Mouse (Mus musculus) intestine, embryonic 15.5 days (tissue): Measurements from ENCODE around the gene Slc30a3. TPM values are rescaled to one million over a fixed set of nuclear protein-coding genes. Genes with fewer than 3 reads are reported as not detected.
A peak's percentile ranks its signal among the peaks of the same experiment; 100 is the strongest.

Experiments used
- ATAC-seq: fragments of 200-750 bp; cut with Nextera tagmentation; 2 replicates; pipeline ENCODE4 v1.8.0; 2017; ENCODE audit warnings: moderate TSS enrichment, moderate library complexity
- H3K27ac ChIP-seq: fragments of 300-500 bp; sonication (generic); 2 replicates; pipeline ENCODE4 v1.5.1; 2015; ENCODE audit warnings: mild to moderate bottlenecking, inconsistent platforms
- H3K27me3 ChIP-seq: fragments of 300-500 bp; sonication (generic); replicated peaks from 2 replicates; pipeline ENCODE4 v1.6.1; 2015; ENCODE audit warnings: inconsistent platforms
- H3K36me3 ChIP-seq: fragments of 300-500 bp; sonication (generic); 2 replicates; pipeline ENCODE4 v1.6.1; 2015; ENCODE audit warnings: inconsistent platforms
- H3K4me1 ChIP-seq: fragments of 300-500 bp; sonication (generic); replicated peaks from 2 replicates; pipeline ENCODE4 v1.6.1; 2015; ENCODE audit warnings: inconsistent platforms
- H3K4me2 ChIP-seq: fragments of 300-500 bp; sonication (generic); replicated peaks from 2 replicates; pipeline ENCODE4 v1.6.1; 2015; ENCODE audit warnings: mild to moderate bottlenecking, inconsistent platforms
- H3K4me3 ChIP-seq: fragments of 300-500 bp; sonication (generic); replicated peaks from 2 replicates; pipeline ENCODE4 v1.5.1; 2015; ENCODE audit warnings: inconsistent platforms
- H3K9ac ChIP-seq: fragments of 300-500 bp; sonication (generic); 2 replicates; pipeline ENCODE4 v1.6.1; 2015; ENCODE audit warnings: inconsistent platforms
- H3K9me3 ChIP-seq: fragments of 300-500 bp; sonication (generic); 2 replicates; pipeline ENCODE4 v1.6.1; 2016; ENCODE audit warnings: inconsistent platforms
- WGBS: fragments of 180-500 bp; shearing (Covaris S2); methylation state at CpG from one replicate; pipeline ENCODE4 v1.1.7; 2015; 5-methylcytosine and 5-hydroxymethylcytosine counted together
- polyA plus RNA-seq: library from polyadenylated mRNA; unstranded; fragments of >200 nt; fragmentation: Nextera tagmentation; extraction: Ambion mirVana; gene quantifications from 2 replicates; pipeline ENCODE4 v1.2.1, GENCODE M21; 2015

Slc30a3 gene
- 0.26 and 0.34 TPM in 2 replicates for polyA plus RNA-seq

- Histone ChIP-seq H3K9me3 (no peaks in the 10 kb centered on the region), H3K4me2 (no peak within 1 kb of the TSS), H3K27me3 (no peaks in the 10 kb centered on the region), H3K27ac (no peak within 1 kb of the TSS), H3K9ac (no peak within 1 kb of the TSS), H3K4me1 (no peaks in the 10 kb centered on the region), H3K4me3 (no peak within 1 kb of the TSS), H3K36me3 (no peaks in the 10 kb centered on the region)
- 91% methylated on average over 18 of the region's 18 CpGs for WGBS
- no peak for ATAC-seq
Observed at GRCm38 (mm10) chr5:31108000-31108490, at the start of gene Slc30a3. Gene Slc30a3, minus strand, starts transcription at chr5:31108237.

- Histone ChIP-seq H3K27me3 (no peaks in the 10 kb centered on the region), H3K4me3 (peak within 1 kb of the TSS; percentile 74), H3K4me2 (peak within 1 kb of the TSS; percentile 83), H3K36me3 (peaks cover 10% of the 10 kb centered on the region), H3K9ac (peak within 1 kb of the TSS; percentile 78), H3K9me3 (no peaks in the 10 kb centered on the region), H3K27ac (peak within 1 kb of the TSS; percentile 61), H3K4me1 (peaks cover 9% of the 10 kb centered on the region; the same call in 1 of the 2 replicates)
- ATAC-seq = peak; percentile 96
- WGBS = under 1% methylated on average over 19 of the region's 19 CpGs
Observed at GRCm38 (mm10) chr5:31154152-31154553, 46.1 kb upstream of the Slc30a3 start, which contains the start of gene Mpv17. Gene Mpv17, minus strand, starts transcription at chr5:31154251.

GRCm38 (mm10) chr5:31153516-31154151 is 45.6 kb upstream of the Slc30a3 start:
- Histone ChIP-seq H3K4me2 (peak overlapping the region; percentile 83), H3K27ac (peak overlapping the region; percentile 61; the same call in 1 of the 2 replicates), H3K4me1 (peaks cover 9% of the 10 kb centered on the region; the same call in 1 of the 2 replicates), H3K27me3 (no peaks in the 10 kb centered on the region), H3K4me3 (peak overlapping the region; percentile 74), H3K36me3 (peaks cover 10% of the 10 kb centered on the region), H3K9ac (peak overlapping the region; percentile 78), H3K9me3 (no peaks in the 10 kb centered on the region)
- ATAC-seq = peak; percentile 51
- 33% methylated on average over 6 of the region's 6 CpGs for WGBS

GRCm38 (mm10) chr5:31151746-31152145 is 43.7 kb upstream of the Slc30a3 start:
- no peak overlapping the region for H3K4me3 ChIP-seq
- H3K4me2 ChIP-seq = no peak overlapping the region
- no peaks in the 10 kb centered on the region for H3K9me3 ChIP-seq
- WGBS = 80% methylated on average over 3 of the region's 3 CpGs
- no peak overlapping the region for H3K27ac ChIP-seq
- H3K36me3 ChIP-seq = no peaks in the 10 kb centered on the region
- H3K9ac ChIP-seq = no peak overlapping the region
- peaks cover 9% of the 10 kb centered on the region; the same call in 1 of the 2 replicates for H3K4me1 ChIP-seq
- ATAC-seq = no peak
- H3K27me3 ChIP-seq = no peaks in the 10 kb centered on the region

GRCm38 (mm10) chr5:31149781-31150180 is 41.7 kb upstream of the Slc30a3 start:
- ATAC-seq = no peak
- Histone ChIP-seq H3K9me3 (no peaks in the 10 kb centered on the region), H3K4me2 (no peak overlapping the region), H3K36me3 (0 out of 2 replicates have a peak, but pooled peaks cover 4% of the 10 kb centered on the region), H3K4me3 (no peak overlapping the region), H3K9ac (no peak overlapping the region), H3K27me3 (no peaks in the 10 kb centered on the region), H3K27ac (no peak overlapping the region), H3K4me1 (peaks cover 9% of the 10 kb centered on the region; the same call in 1 of the 2 replicates)
- WGBS = 91% methylated on average over 4 of the region's 4 CpGs

GRCm38 (mm10) chr5:31138968-31139425 is 31.0 kb upstream of the Slc30a3 start:
- H3K9me3 ChIP-seq = no peaks in the 10 kb centered on the region
- 10% methylated on average over 9 of the region's 9 CpGs for WGBS
- H3K4me1 ChIP-seq = peaks cover 11% of the 10 kb centered on the region; the same call in 1 of the 2 replicates
- peaks cover 53% of the 10 kb centered on the region for H3K27me3 ChIP-seq
- peak overlapping the region; percentile 45 for H3K4me2 ChIP-seq
- H3K27ac ChIP-seq = no peak overlapping the region
- no peak for ATAC-seq
- no peak overlapping the region for H3K4me3 ChIP-seq
- peaks cover 3% of the 10 kb centered on the region; the same call in 1 of the 2 replicates for H3K36me3 ChIP-seq
- no peak overlapping the region for H3K9ac ChIP-seq

- Histone ChIP-seq H3K4me1 (peaks cover 11% of the 10 kb centered on the region; the same call in 1 of the 2 replicates), H3K9ac (no peak within 1 kb of the TSS), H3K27ac (no peak within 1 kb of the TSS), H3K4me3 (peak within 1 kb of the TSS; percentile 0; the same call in 1 of the 2 replicates), H3K36me3 (peaks cover 2% of the 10 kb centered on the region; the same call in 1 of the 2 replicates), H3K27me3 (peaks cover 58% of the 10 kb centered on the region), H3K9me3 (no peaks in the 10 kb centered on the region), H3K4me2 (peak within 1 kb of the TSS; percentile 45)
- WGBS = under 1% methylated on average over 52 of the region's 52 CpGs
- peak; percentile 43; the same call in 1 of the 2 replicates for ATAC-seq
Observed at GRCm38 (mm10) chr5:31138241-31138967, 30.4 kb upstream of the Slc30a3 start, which contains the start of gene Ucn. Gene Ucn, minus strand, starts transcription at chr5:31138829.

- Histone ChIP-seq H3K27me3 (peaks cover 58% of the 10 kb centered on the region), H3K4me2 (peak overlapping the region; percentile 45), H3K9me3 (no peaks in the 10 kb centered on the region), H3K9ac (no peak overlapping the region), H3K27ac (no peak overlapping the region), H3K4me3 (no peak overlapping the region), H3K4me1 (peaks cover 11% of the 10 kb centered on the region; the same call in 1 of the 2 replicates), H3K36me3 (no peaks in the 10 kb centered on the region)
- no peak for ATAC-seq
- WGBS = 2% methylated on average over 13 of the region's 13 CpGs
Observed at GRCm38 (mm10) chr5:31137658-31138057, 29.6 kb upstream of the Slc30a3 start.

- no peak for ATAC-seq
- H3K9me3 ChIP-seq = no peaks in the 10 kb centered on the region
- H3K9ac ChIP-seq = no peak overlapping the region
- no peak overlapping the region for H3K4me3 ChIP-seq
- H3K4me2 ChIP-seq = no peak overlapping the region
- H3K27me3 ChIP-seq = peaks cover 58% of the 10 kb centered on the region
- H3K27ac ChIP-seq = no peak overlapping the region
- H3K4me1 ChIP-seq = peaks cover 11% of the 10 kb centered on the region; the same call in 1 of the 2 replicates
- under 1% methylated on average over 33 of the region's 33 CpGs for WGBS
- no peaks in the 10 kb centered on the region for H3K36me3 ChIP-seq
Observed at GRCm38 (mm10) chr5:31136730-31137424, 28.8 kb upstream of the Slc30a3 start.

- Histone ChIP-seq H3K27ac (no peak overlapping the region), H3K4me1 (no peaks in the 10 kb centered on the region), H3K27me3 (no peaks in the 10 kb centered on the region), H3K9ac (no peak overlapping the region), H3K36me3 (no peaks in the 10 kb centered on the region), H3K9me3 (no peaks in the 10 kb centered on the region), H3K4me2 (no peak overlapping the region), H3K4me3 (no peak overlapping the region)
- no peak for ATAC-seq
- 36% methylated on average over 5 of the region's 5 CpGs for WGBS
Observed at GRCm38 (mm10) chr5:31126050-31126449, 18.0 kb upstream of the Slc30a3 start.

GRCm38 (mm10) chr5:31123481-31123880 is 15.4 kb upstream of the Slc30a3 start:
- H3K36me3 ChIP-seq = no peaks in the 10 kb centered on the region
- 49% methylated on average over 2 of the region's 2 CpGs for WGBS
- no peak overlapping the region for H3K4me3 ChIP-seq
- H3K4me2 ChIP-seq = no peak overlapping the region
- H3K27ac ChIP-seq = no peak overlapping the region
- no peaks in the 10 kb centered on the region for H3K4me1 ChIP-seq
- ATAC-seq = no peak
- H3K9me3 ChIP-seq = no peaks in the 10 kb centered on the region
- no peak overlapping the region for H3K9ac ChIP-seq
- no peaks in the 10 kb centered on the region for H3K27me3 ChIP-seq
